Mouse (Mus musculus) CH12.LX (cell line): ENCODE measurements around the gene Pfkfb2. TPM values are rescaled to one million over a fixed set of nuclear protein-coding genes. Genes with fewer than 3 reads are reported as not detected.

Experiments used
- DNase-seq: peaks from one replicate; pipeline ENCODE4 v3.0.0-alpha.2; 2013; ENCODE audit errors: extremely low read depth
- H3K27ac ChIP-seq: 2 replicates; pipeline ENCODE4 v1.5.1; 2012; ENCODE audit warnings: low read depth, mild to moderate bottlenecking, control low read depth, moderate library complexity; ENCODE audit not compliant: insufficient read depth
- H3K27me3 ChIP-seq: replicated peaks from 2 replicates; pipeline ENCODE3; 2012; ENCODE audit warnings: inconsistent platforms
- H3K36me3 ChIP-seq, 2 experiments: replicated peaks in 1 of 2; 2 replicates each; pipeline versions ENCODE3 to v1.6.1; 2012; ENCODE audit warnings: inconsistent platforms in 1 of 2, low read length in 1 of 2, mild to moderate bottlenecking in 1 of 2, mixed read lengths in 1 of 2, moderate library complexity in 1 of 2; ENCODE audit not compliant: control insufficient read depth in 1 of 2, insufficient read depth in 1 of 2
- H3K4me1 ChIP-seq, 2 experiments: 2 replicates each; pipeline ENCODE4 v1.6.1; 2012; ENCODE audit warnings: inconsistent platforms in 1 of 2, moderate library complexity in 1 of 2; ENCODE audit not compliant: insufficient read depth in 2 of 2, control insufficient read depth in 1 of 2
- H3K4me2 ChIP-seq: 2 replicates; pipeline ENCODE4 v1.6.1; 2012; ENCODE audit warnings: low read depth, mild to moderate bottlenecking, control low read depth; ENCODE audit not compliant: poor library complexity, insufficient read depth, severe bottlenecking
- H3K4me3 ChIP-seq, 3 experiments: fragments of 150-350 bp in 1 of 3; sonication (generic) in 1 of 3; replicated peaks in 1 of 3; 2 replicates each; pipeline versions ENCODE3 to v1.5.1; 2011 to 2012; ENCODE audit warnings: low read depth in 2 of 3, low read length in 2 of 3, mild to moderate bottlenecking in 2 of 3, moderate library complexity in 2 of 3, control low read depth in 1 of 3, improper control_type of control experiment in 1 of 3, inconsistent platforms in 1 of 3, mixed read lengths in 1 of 3; ENCODE audit not compliant: poor library complexity in 1 of 3
- H3K79me2 ChIP-seq: replicated peaks from 2 replicates; pipeline ENCODE4 v1.6.1; 2012; ENCODE audit warnings: mild to moderate bottlenecking, moderate library complexity; ENCODE audit not compliant: control insufficient read depth, poor library complexity, insufficient read depth, severe bottlenecking; ENCODE audit errors: extremely low read depth
- H3K9ac ChIP-seq: 2 replicates; pipeline ENCODE4 v1.6.1; 2012; ENCODE audit warnings: low read depth, mild to moderate bottlenecking, control low read depth, moderate library complexity; ENCODE audit not compliant: insufficient read depth
- H3K9me3 ChIP-seq: replicated peaks from 2 replicates; pipeline ENCODE3; 2012; ENCODE audit warnings: low read length, inconsistent platforms, mixed read lengths
- BHLHE40 ChIP-seq: IDR thresholded peaks from 2 replicates; pipeline ENCODE4 v1.6.1; 2011; ENCODE audit warnings: mild to moderate bottlenecking, low read depth, low read length, improper control_type of control experiment
- E2F4 ChIP-seq: IDR thresholded peaks from 2 replicates; pipeline ENCODE4 v1.6.1; 2011; ENCODE audit warnings: low read depth, low read length, improper control_type of control experiment; ENCODE audit not compliant: insufficient replicate concordance
- ELF1 ChIP-seq: IDR thresholded peaks from 2 replicates; pipeline ENCODE4 v1.6.1; 2014; ENCODE audit warnings: low read depth, mild to moderate bottlenecking, inconsistent platforms, low read length, improper control_type of control experiment
- EP300 ChIP-seq: IDR thresholded peaks from 2 replicates; pipeline ENCODE4 v1.6.1; 2011; ENCODE audit warnings: low read length, improper control_type of control experiment
- ETS1 ChIP-seq: conservative IDR thresholded peaks from 2 replicates; pipeline ENCODE4 v1.6.1; 2012; ENCODE audit warnings: low read depth, mild to moderate bottlenecking, inconsistent platforms, low read length, improper control_type of control experiment, moderate library complexity
- JUND ChIP-seq: conservative IDR thresholded peaks from 2 replicates; pipeline ENCODE4 v1.6.1; 2011; ENCODE audit warnings: low read depth, low read length, improper control_type of control experiment
- KAT2A ChIP-seq: IDR thresholded peaks from 2 replicates; pipeline ENCODE4 v1.6.1; 2012; ENCODE audit warnings: low read length, improper control_type of control experiment, inconsistent platforms; ENCODE audit not compliant: insufficient replicate concordance
- MAX ChIP-seq: IDR thresholded peaks from 2 replicates; pipeline ENCODE4 v1.6.1; 2011; ENCODE audit warnings: low read length, improper control_type of control experiment
- MEF2A ChIP-seq: IDR thresholded peaks from 2 replicates; pipeline ENCODE4 v1.6.1; 2014; ENCODE audit warnings: low read depth, mild to moderate bottlenecking, inconsistent platforms, low read length, improper control_type of control experiment, borderline replicate concordance
- MXI1 ChIP-seq: IDR thresholded peaks from 2 replicates; pipeline ENCODE4 v1.6.1; 2011; ENCODE audit warnings: mild to moderate bottlenecking, low read depth, low read length, improper control_type of control experiment
- POLR2A ChIP-seq: IDR thresholded peaks from 2 replicates; pipeline ENCODE4 v1.6.1; 2011; ENCODE audit warnings: low read depth, mild to moderate bottlenecking, improper control_type of control experiment, low read length
- TBP ChIP-seq: conservative IDR thresholded peaks from 2 replicates; pipeline ENCODE4 v1.6.1; 2011; ENCODE audit warnings: low read depth, low read length, improper control_type of control experiment
- TCF12 ChIP-seq: IDR thresholded peaks from 2 replicates; pipeline ENCODE4 v1.6.1; 2014; ENCODE audit warnings: low read depth, mild to moderate bottlenecking, inconsistent platforms, low read length, improper control_type of control experiment
- USF2 ChIP-seq: conservative IDR thresholded peaks from 2 replicates; pipeline ENCODE4 v1.6.1; 2011; ENCODE audit warnings: low read depth, low read length, improper control_type of control experiment
- ZKSCAN1 ChIP-seq: IDR thresholded peaks from 2 replicates; pipeline ENCODE4 v1.6.1; 2012; ENCODE audit warnings: low read depth, inconsistent platforms, low read length, improper control_type of control experiment, borderline replicate concordance
- dilution Hi-C: fragments of 300-500 bp; cut with MboI; formaldehyde crosslinking; loops from 2 replicates; pipeline ENCODE4 v1.14.3; 2020; ENCODE audit warnings: low sequenced_read_pairs; ENCODE audit not compliant: extremely low pct_unique_long_range_greater_than_20kb, extremely low pct_ligation_motif_present
- in situ Hi-C: fragments of 300-500 bp; cut with MboI; formaldehyde crosslinking; loops from 3 replicates; pipeline ENCODE4 v1.14.3; 2019; ENCODE audit warnings: low sequenced_read_pairs, low pct_ligation_motif_present, low pct_unique_long_range_greater_than_20kb, mixed read lengths
- polyA plus RNA-seq: library from polyadenylated mRNA; unstranded; fragments of >175 nt; gene quantifications from 2 replicates; pipeline ENCODE4 v1.2.1, GENCODE M21; 2012; ENCODE audit warnings: low read depth; ENCODE audit not compliant: insufficient read length
- total RNA-seq, 2 experiments: library from RNA; depleted of rRNA; stranded (reverse); fragments of 300-350 nt in 1 of 2; fragments of >200 nt in 1 of 2; gene quantifications; 2 replicates each; pipeline ENCODE4 v1.2.3; 2012 to 2014

Gene Pfkfb2
- total and polyA plus RNA-seq, 3 experiments, result 3.7 to 7.1 (median 4.3) TPM

- no peak overlapping the region for H3K9ac ChIP-seq
- H3K36me3 ChIP-seq, result no peaks in the 10 kb centered on the region
- DNase-seq, result peak; percentile 37
- H3K4me3 ChIP-seq, result peak overlapping the region in 1 of 3 experiments; percentile 47
- H3K27ac ChIP-seq, result no peak overlapping the region
- dilution Hi-C loops, result no loop called here
- H3K9me3 ChIP-seq, result no peaks in the 10 kb centered on the region
- in situ Hi-C loops, result no loop called here
- peaks cover 5 to 40% of the 10 kb centered on the region in 2 experiments; a peak in 3 of 4 replicates for H3K4me1 ChIP-seq
- H3K79me2 ChIP-seq, result no peaks in the 10 kb centered on the region
- TF ChIP-seq BHLHE40 (no peak), MAX (no peak), USF2 (no peak), E2F4 (no peak), POLR2A (no peak)
- H3K4me2 ChIP-seq, result no peak overlapping the region
- H3K27me3 ChIP-seq, result no peaks in the 10 kb centered on the region
Measured at GRCm38 (mm10) chr1:130740781-130741720, 12.0 kb upstream of the Pfkfb2 start.

- dilution Hi-C loops (no loop called here), in situ Hi-C loops (no loop called here)
- H3K27me3 ChIP-seq, result no peaks in the 10 kb centered on the region
- DNase-seq, result peak; percentile 81
- TF ChIP-seq TBP (0 out of 2 replicates have a peak, but pooled peaks have one; percentile 7), ETS1 (peak; percentile 58), ZKSCAN1 (no peak), KAT2A (no peak), JUND (no peak), EP300 (0 out of 2 replicates have a peak, but pooled peaks have one; percentile 19), MXI1 (no peak), ELF1 (no peak), MEF2A (no peak), TCF12 (0 out of 2 replicates have a peak, but pooled peaks have one; percentile 18)
- no peaks in the 10 kb centered on the region for H3K9me3 ChIP-seq
- H3K36me3 ChIP-seq, result no peaks in the 10 kb centered on the region
- no peak overlapping the region for H3K27ac ChIP-seq
- H3K4me1 ChIP-seq, result peaks cover 5 to 40% of the 10 kb centered on the region in 2 experiments; a peak in 3 of 4 replicates
- H3K79me2 ChIP-seq, result no peaks in the 10 kb centered on the region
- H3K4me3 ChIP-seq, result peak overlapping the region in 1 of 3 experiments; percentile 47
- H3K9ac ChIP-seq, result no peak overlapping the region
- H3K4me2 ChIP-seq, result no peak overlapping the region
Measured at GRCm38 (mm10) chr1:130740227-130740648, 11.2 kb upstream of the Pfkfb2 start.
